Mouse (Mus musculus): ENCODE measurements around the gene Gpa33. TPM values are rescaled to one million over a fixed set of nuclear protein-coding genes. Genes with fewer than 3 reads are reported as not detected.

Gene Gpa33
- polyA plus RNA-seq, 1 experiment from 2014 or later = 0.40 TPM

- no peaks in the 10 kb centered on the region for H3K9me3 ChIP-seq (replicated peaks)
- 72% methylated on average over 4 of the region's 4 CpGs for WGBS
- H3K4me2 ChIP-seq (replicated peaks) = no peak overlapping the region
- H3K4me3 ChIP-seq (replicated peaks) = no peak overlapping the region
- H3K36me3 ChIP-seq = no peaks in the 10 kb centered on the region
- ATAC-seq (ENCODE audit: insufficient number of reproducible peaks, low FRiP score, low TSS enrichment, low read depth) = no peak
- peaks cover 2% of the 10 kb centered on the region; the same call in 1 of the 2 replicates for H3K27me3 ChIP-seq
- H3K4me1 ChIP-seq = 0 out of 2 replicates have a peak, but pooled peaks cover 1% of the 10 kb centered on the region
- H3K9ac ChIP-seq = no peak overlapping the region
- H3K27ac ChIP-seq (replicated peaks) = no peak overlapping the region
Observed at GRCm38 (mm10) chr1:166189821-166190220, 59.8 kb downstream of the Gpa33 start.

- Histone ChIP-seq H3K9ac (no peak overlapping the region), H3K27ac (replicated peaks) (no peak overlapping the region), H3K4me1 (no peaks in the 10 kb centered on the region), H3K4me3 (replicated peaks) (no peak overlapping the region), H3K4me2 (replicated peaks) (no peak overlapping the region), H3K36me3 (no peaks in the 10 kb centered on the region), H3K9me3 (replicated peaks) (no peaks in the 10 kb centered on the region), H3K27me3 (no peaks in the 10 kb centered on the region)
- no peak for ATAC-seq (ENCODE audit: insufficient number of reproducible peaks, low FRiP score, low TSS enrichment, low read depth)
- 35% methylated on average over 5 of the region's 5 CpGs for WGBS
Observed at GRCm38 (mm10) chr1:166204171-166204570, 74.1 kb downstream of the Gpa33 start.

DNA sequence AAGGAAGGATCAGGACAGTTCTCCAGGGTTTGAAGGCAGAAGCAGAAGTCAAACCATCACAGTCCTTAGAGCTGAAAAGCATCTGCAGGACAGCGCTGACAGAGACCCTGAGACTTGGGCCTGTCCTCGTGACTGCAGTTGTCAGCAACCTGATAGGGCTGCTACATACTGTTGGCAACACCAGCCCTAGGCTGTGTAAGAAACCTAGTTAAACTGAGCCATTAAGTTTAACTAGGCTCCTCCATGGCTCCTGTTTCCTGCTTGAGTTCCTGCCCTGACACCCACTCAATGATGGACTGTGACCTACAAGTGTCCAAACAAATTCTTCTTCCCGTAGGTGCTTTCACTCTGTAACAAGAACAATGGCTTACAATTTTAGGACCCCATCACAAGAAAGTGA is 75.1 kb downstream of the Gpa33 start:
- H3K9ac ChIP-seq = no peak overlapping the region
- no peaks in the 10 kb centered on the region for H3K36me3 ChIP-seq
- no peak overlapping the region for H3K4me2 ChIP-seq (replicated peaks)
- H3K9me3 ChIP-seq (replicated peaks) = no peaks in the 10 kb centered on the region
- H3K4me1 ChIP-seq = no peaks in the 10 kb centered on the region
- WGBS = 64% methylated on average over 3 of the region's 3 CpGs
- no peak for ATAC-seq (ENCODE audit: insufficient number of reproducible peaks, low FRiP score, low TSS enrichment, low read depth)
- H3K27me3 ChIP-seq = no peaks in the 10 kb centered on the region
- H3K27ac ChIP-seq (replicated peaks) = no peak overlapping the region
- H3K4me3 ChIP-seq (replicated peaks) = no peak overlapping the region

GRCm38 (mm10) chr1:166209371-166209770 is 79.3 kb downstream of the Gpa33 start:
- H3K36me3 ChIP-seq = no peaks in the 10 kb centered on the region
- H3K4me2 ChIP-seq (replicated peaks) = no peak overlapping the region
- no peak overlapping the region for H3K9ac ChIP-seq
- no peaks in the 10 kb centered on the region for H3K27me3 ChIP-seq
- H3K27ac ChIP-seq (replicated peaks) = no peak overlapping the region
- no peak overlapping the region for H3K4me3 ChIP-seq (replicated peaks)
- H3K9me3 ChIP-seq (replicated peaks) = no peaks in the 10 kb centered on the region
- H3K4me1 ChIP-seq = no peaks in the 10 kb centered on the region
- ATAC-seq (ENCODE audit: insufficient number of reproducible peaks, low FRiP score, low TSS enrichment, low read depth) = no peak
- 82% methylated on average over 6 of the region's 6 CpGs for WGBS

DNA sequence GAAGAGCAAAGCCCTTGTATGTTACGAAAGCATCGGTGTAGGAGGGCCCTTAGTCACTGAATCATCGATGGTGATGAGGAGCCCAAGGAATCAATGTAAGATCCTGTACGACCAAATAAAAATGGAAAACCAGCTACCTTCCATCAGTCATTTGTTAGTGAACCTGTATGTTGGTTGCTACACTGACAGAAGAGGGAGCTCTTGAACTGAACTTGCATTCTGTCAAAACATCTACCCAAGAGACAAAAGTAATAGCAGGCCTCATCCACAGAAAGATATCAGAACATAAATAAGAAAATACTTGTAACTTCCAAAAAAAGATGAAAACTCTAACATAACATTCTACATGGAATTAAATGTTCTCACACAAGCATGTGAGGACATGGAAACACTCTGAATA is 84.1 kb downstream of the Gpa33 start:
- Histone ChIP-seq H3K4me2 (replicated peaks) (no peak overlapping the region), H3K27ac (replicated peaks) (no peak overlapping the region), H3K27me3 (no peaks in the 10 kb centered on the region), H3K36me3 (no peaks in the 10 kb centered on the region), H3K9ac (no peak overlapping the region), H3K4me1 (no peaks in the 10 kb centered on the region), H3K4me3 (replicated peaks) (no peak overlapping the region), H3K9me3 (replicated peaks) (no peaks in the 10 kb centered on the region)
- no peak for ATAC-seq (ENCODE audit: insufficient number of reproducible peaks, low FRiP score, low TSS enrichment, low read depth)
- 79% methylated on average over 4 of the region's 4 CpGs for whole genome bisulfite sequencing

Other genes with a start within 250 kb of the Gpa33 start
- 10.7 and 11.3 TPM in 2 replicates for gene Pou2f1, start 127.6 kb upstream of the Gpa33 start, polyA plus RNA-seq (2015; fragmentation: Nextera tagmentation; extraction: Ambion mirVana)
- 6.4 and 9.0 TPM in 2 replicates for gene Dusp27, start 2.3 kb upstream of the Gpa33 start, polyA plus RNA-seq (2015; fragmentation: Nextera tagmentation; extraction: Ambion mirVana)
- gene Mael, start 108.5 kb downstream of the Gpa33 start, polyA plus RNA-seq (2015; fragmentation: Nextera tagmentation; extraction: Ambion mirVana) = not detected in 2 replicates
- gene Ildr2, start 123.9 kb downstream of the Gpa33 start, polyA plus RNA-seq (2015; fragmentation: Nextera tagmentation; extraction: Ambion mirVana) = 0.55 and 0.75 TPM in 2 replicates
- 52.2 and 53.6 TPM in 2 replicates for gene Tada1, start 248.9 kb downstream of the Gpa33 start, polyA plus RNA-seq (2015; fragmentation: Nextera tagmentation; extraction: Ambion mirVana)

Data from embryonic facial prominence, embryonic 15.5 days (tissue).